ENCODE assay signal across 9 mouse cellular contexts in the genomic region with DNA sequence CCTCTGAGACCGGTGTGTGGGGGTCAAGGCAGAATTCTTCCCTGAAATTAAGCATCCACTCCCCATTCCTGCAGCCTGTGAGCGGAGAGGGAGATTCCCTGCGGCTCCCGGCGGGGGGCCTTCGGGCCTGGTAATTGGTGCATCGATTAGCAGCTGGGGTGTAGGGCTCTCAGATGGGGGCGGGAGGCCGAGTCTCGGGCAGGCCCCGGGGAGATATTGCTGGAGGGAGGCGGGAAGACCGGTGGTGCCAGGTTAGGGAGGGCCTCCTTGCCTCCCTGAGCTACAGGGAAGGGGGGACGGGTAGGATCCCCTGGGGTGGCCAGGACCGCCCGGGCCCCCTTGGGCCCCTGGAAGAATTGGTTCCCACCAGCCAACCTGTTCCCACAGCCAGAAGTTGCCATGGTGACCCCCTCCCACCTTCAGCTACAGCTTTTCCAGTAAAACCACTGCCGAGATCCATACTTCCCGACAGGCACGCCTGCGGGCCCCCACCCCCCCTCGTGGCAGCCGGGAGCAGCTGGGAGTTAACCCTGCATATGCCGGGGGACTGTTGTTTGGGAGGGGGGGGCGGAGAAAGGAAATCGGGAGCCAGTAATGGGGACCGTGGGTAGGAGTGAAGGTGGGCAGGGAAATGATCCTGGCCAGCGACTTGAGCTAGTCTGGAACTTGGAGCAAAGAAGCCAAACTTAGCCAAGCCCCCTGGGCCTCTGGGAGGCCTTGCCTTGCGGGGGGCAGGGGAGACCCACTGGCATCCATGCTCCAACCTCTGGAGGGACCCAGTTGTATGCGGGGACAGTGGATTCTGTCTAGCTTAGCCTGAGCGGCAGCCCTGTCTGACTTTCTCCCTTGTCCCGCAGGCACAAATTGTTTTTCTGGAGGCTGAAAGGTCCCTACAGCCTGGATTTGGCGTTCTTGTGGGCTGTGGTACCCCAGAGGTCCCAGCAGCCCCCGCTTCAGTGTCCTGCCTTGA. TPM values are rescaled to one million over a fixed set of nuclear protein-coding genes. Genes with fewer than 3 reads are reported as not detected.
A peak's percentile ranks its signal among the peaks of the same experiment; 100 is the strongest.
DNase-seq lines count a peak whose midpoint lies in the region; ATAC-seq and TF ChIP-seq lines count a peak whose summit lies in the region.
"Had no signal": no experiment of that assay in that cellular context is flagged by ENCODE, and none has a peak within 500 bp of the region (broad histone marks: within the 10 kb centered on the region; RNA-seq: fewer than 3 reads in every experiment).

No protein-coding gene starts in this region.

- ATAC-seq in heart, embryonic 16.5 days (replicated peaks; ENCODE audit: extremely low read depth, insufficient read depth, low FRiP score), result no peak; the same call in 1 of the 2 replicates
- ATAC-seq in hindbrain, embryonic 13.5 days (ENCODE audit: low FRiP score), result peak; percentile 34
- ATAC-seq in midbrain, embryonic 14.5 days (ENCODE audit: low FRiP score, low TSS enrichment), result peak; percentile 48; the same call in 1 of the 2 replicates
- no peak for ATAC-seq in granulocyte monocyte progenitor cell, adult 5-6 weeks (replicated peaks; ENCODE audit: poor library complexity, severe bottlenecking)

- peak overlapping the region; percentile 30 for H3K9ac ChIP-seq in heart, embryonic 16.5 days (ENCODE audit: low read length)
- H3K9ac ChIP-seq in hindbrain, embryonic 13.5 days, result peak overlapping the region; percentile 61
- H3K9ac ChIP-seq in midbrain, embryonic 14.5 days (replicated peaks; ENCODE audit: low read length), result peak overlapping the region; percentile 45

- DNase-seq in heart, adult 9 months (ENCODE audit: low spot score in 2 of 2), result no peak
- peak; percentile 90 for DNase-seq in ZHBTc4 (ENCODE audit: low read depth, low spot score)
- peak; percentile 67 for DNase-seq in midbrain, embryonic 14.5 days
- DNase-seq in layer of hippocampus, postnatal 14 days (ENCODE audit: low spot score in 2 of 2), result no peak
- DNase-seq in cerebellum, adult 2 months, result no peak

- peak overlapping the region; percentile 3; the same call in 1 of the 2 replicates for H3K4me3 ChIP-seq in heart, embryonic 16.5 days (ENCODE audit: low read length)
- peak overlapping the region; percentile 15 for H3K4me3 ChIP-seq in hindbrain, embryonic 13.5 days
- H3K4me3 ChIP-seq in midbrain, embryonic 14.5 days (replicated peaks; ENCODE audit: low read depth, low read length), result peak overlapping the region; percentile 19; the same call in 1 of the 2 replicates
- H3K4me3 ChIP-seq in cerebellum, adult 2 months (replicated peaks; ENCODE audit: insufficient read depth, low read depth, low read length), result no peak overlapping the region

- H3K27me3 ChIP-seq in heart, embryonic 16.5 days (ENCODE audit: control insufficient read depth, insufficient read depth, low read length), result 0 out of 2 replicates have a peak, but pooled peaks cover 2% of the 10 kb centered on the region
- H3K27me3 ChIP-seq in hindbrain, embryonic 13.5 days, result peaks cover 63% of the 10 kb centered on the region
- no peaks in the 10 kb centered on the region for H3K27me3 ChIP-seq in midbrain, embryonic 14.5 days (ENCODE audit: control insufficient read depth, insufficient read depth, low read length)
- 0 out of 2 replicates have a peak, but pooled peaks cover 1% of the 10 kb centered on the region for H3K27me3 ChIP-seq in cerebellum, adult 2 months (ENCODE audit: control insufficient read depth, insufficient read depth, low read length)

- TF ChIP-seq POLR2A in cerebellum, adult 2 months (IDR thresholded peaks at IDR 0.05; ENCODE audit: borderline replicate concordance, insufficient read depth, low read length), result no peak

- 16% methylated on average over 33 of the region's 33 CpGs for WGBS in heart, embryonic 16.5 days
- 4% methylated on average over 33 of the region's 33 CpGs for whole genome bisulfite sequencing in hindbrain, embryonic 13.5 days
- WGBS in midbrain, embryonic 14.5 days, result under 1% methylated on average over 33 of the region's 33 CpGs
- WGBS in cerebellum, adult 2 months, result 30% methylated on average over 33 of the region's 33 CpGs

- peak overlapping the region; percentile 43 for H3K4me2 ChIP-seq in heart, embryonic 16.5 days (ENCODE audit: low read depth, low read length)
- H3K4me2 ChIP-seq in hindbrain, embryonic 13.5 days, result peak overlapping the region; percentile 51
- peak overlapping the region; percentile 50 for H3K4me2 ChIP-seq in midbrain, embryonic 14.5 days (ENCODE audit: low read length)

- no peak overlapping the region; the same call in 1 of the 2 replicates for H3K27ac ChIP-seq in heart, embryonic 16.5 days (ENCODE audit: low read length)
- peak overlapping the region; percentile 83 for H3K27ac ChIP-seq in hindbrain, embryonic 13.5 days
- H3K27ac ChIP-seq in midbrain, embryonic 14.5 days (replicated peaks; ENCODE audit: low read depth, low read length), result peak overlapping the region; percentile 49
- no peak overlapping the region for H3K27ac ChIP-seq in cerebellum, adult 2 months (ENCODE audit: insufficient read depth, low read length)

- H3K4me1 ChIP-seq in heart, embryonic 16.5 days (ENCODE audit: control insufficient read depth, insufficient read depth, low read length), result peaks cover 23% of the 10 kb centered on the region
- peaks cover 37% of the 10 kb centered on the region for H3K4me1 ChIP-seq in hindbrain, embryonic 13.5 days (replicated peaks)
- H3K4me1 ChIP-seq in midbrain, embryonic 14.5 days (ENCODE audit: control insufficient read depth, insufficient read depth, low read length), result peaks cover 33% of the 10 kb centered on the region
- 0 out of 2 replicates have a peak, but pooled peaks cover 3% of the 10 kb centered on the region for H3K4me1 ChIP-seq in cerebellum, adult 2 months (ENCODE audit: control insufficient read depth, insufficient read depth, low read length)

- no peaks in the 10 kb centered on the region for H3K36me3 ChIP-seq in heart, embryonic 16.5 days (ENCODE audit: control insufficient read depth, insufficient read depth)
- H3K36me3 ChIP-seq in hindbrain, embryonic 13.5 days, result no peaks in the 10 kb centered on the region
- H3K36me3 ChIP-seq in midbrain, embryonic 14.5 days (ENCODE audit: control insufficient read depth, insufficient read depth, low read length), result no peaks in the 10 kb centered on the region
- H3K36me3 ChIP-seq: G1E had no signal

- H3K9me3 ChIP-seq in heart, embryonic 16.5 days (replicated peaks; ENCODE audit: control insufficient read depth, low read length), result no peaks in the 10 kb centered on the region
- H3K9me3 ChIP-seq in hindbrain, embryonic 13.5 days, result no peaks in the 10 kb centered on the region
- no peaks in the 10 kb centered on the region for H3K9me3 ChIP-seq in midbrain, embryonic 14.5 days (ENCODE audit: control insufficient read depth, low read length)
- H3K9me3 ChIP-seq: G1E had no signal

- no peak for TF ChIP-seq CTCF in cerebellum, adult 2 months (IDR thresholded peaks at IDR 0.05; ENCODE audit: borderline replicate concordance, insufficient read depth, low read depth, low read length)

RNA-seq across cellular contexts. Expression of a gene that starts 15.9 kb away (rescaled TPM):
- polyA plus RNA-seq in heart, embryonic 16.5 days (2015; fragmentation: Nextera tagmentation; extraction: Ambion mirVana), result 6.5 and 7.4 TPM in 2 replicates
- polyA plus RNA-seq in hindbrain, embryonic 13.5 days (2015; fragmentation: Nextera tagmentation; extraction: Ambion mirVana), result 3.2 and 3.3 TPM in 2 replicates
- polyA plus RNA-seq in midbrain, embryonic 14.5 days (2014; fragmentation: Nextera tagmentation; extraction: Ambion mirVana), result 2.3 and 3.1 TPM in 2 replicates
- 1.2 and 6.5 TPM in 2 replicates for total RNA-seq in granulocyte monocyte progenitor cell, adult 5-6 weeks (2014; fragmentation: Nextera tagmentation)
- total RNA-seq in granulocyte monocyte progenitor cell, adult 5-6 weeks (2017), result 0.10 and 2.9 TPM in 2 replicates
- 1 to 10 TPM; 3.1 to 3.5 TPM for total RNA-seq in layer of hippocampus, postnatal 14 days (2021)
- 11.5 and 12.4 TPM in 2 replicates for polyA plus RNA-seq in cerebellum, adult 2 months (2012; rRNA removed)
- total RNA-seq: G1E had no signal
- polyA plus RNA-seq: G1E had no signal

RNA-seq across cellular contexts. Expression of a gene that starts 28.6 kb away (rescaled TPM):
- not detected in 2 replicates for polyA plus RNA-seq in heart, embryonic 16.5 days (2015; fragmentation: Nextera tagmentation; extraction: Ambion mirVana)
- polyA plus RNA-seq in hindbrain, embryonic 13.5 days (2015; fragmentation: Nextera tagmentation; extraction: Ambion mirVana), result not detected in 2 replicates
- not detected in 2 replicates for polyA plus RNA-seq in midbrain, embryonic 14.5 days (2014; fragmentation: Nextera tagmentation; extraction: Ambion mirVana)
- not detected in 2 replicates for total RNA-seq in granulocyte monocyte progenitor cell, adult 5-6 weeks (2014; fragmentation: Nextera tagmentation)
- total RNA-seq in granulocyte monocyte progenitor cell, adult 5-6 weeks (2017), result not detected in 2 replicates
- not detected for total RNA-seq in layer of hippocampus, postnatal 14 days (2021)
- polyA plus RNA-seq in cerebellum, adult 2 months (2012; rRNA removed), result 0.10 and 0.16 TPM in 2 replicates
- total RNA-seq: G1E had no signal
- polyA plus RNA-seq: G1E had no signal

RNA-seq across cellular contexts. Expression of a gene that starts 40.1 kb away (rescaled TPM):
- 228 and 244 TPM in 2 replicates for polyA plus RNA-seq in heart, embryonic 16.5 days (2015; fragmentation: Nextera tagmentation; extraction: Ambion mirVana)
- polyA plus RNA-seq in hindbrain, embryonic 13.5 days (2015; fragmentation: Nextera tagmentation; extraction: Ambion mirVana), result 56.0 and 57.4 TPM in 2 replicates
- polyA plus RNA-seq in midbrain, embryonic 14.5 days (2014; fragmentation: Nextera tagmentation; extraction: Ambion mirVana), result 27.9 and 50.1 TPM in 2 replicates
- 93.9 and 128 TPM in 2 replicates for total RNA-seq in granulocyte monocyte progenitor cell, adult 5-6 weeks (2014; fragmentation: Nextera tagmentation)
- total RNA-seq in granulocyte monocyte progenitor cell, adult 5-6 weeks (2017), result 200 and 221 TPM in 2 replicates
- total RNA-seq in layer of hippocampus, postnatal 14 days (2021), result 1 to 10 TPM; 2.1 to 3.4 TPM
- 0.86 and 1.2 TPM in 2 replicates for polyA plus RNA-seq in cerebellum, adult 2 months (2012; rRNA removed)

Comparison
In these comparisons a context has a peak if more than half of its experiments do, and no peak if none do; other contexts are left out.
1. ATAC-seq: peak in hindbrain, embryonic 13.5 days (single experiment) and midbrain, embryonic 14.5 days (single experiment); none in heart, embryonic 16.5 days (single experiment) and granulocyte monocyte progenitor cell, adult 5-6 weeks (single experiment).
2. H3K27ac ChIP-seq: peak in hindbrain, embryonic 13.5 days (single experiment) and midbrain, embryonic 14.5 days (single experiment); none in heart, embryonic 16.5 days (single experiment) and cerebellum, adult 2 months (single experiment).
3. DNase-seq: peak in ZHBTc4 (single experiment) and midbrain, embryonic 14.5 days (single experiment); none in heart, adult 9 months (0 of 2), layer of hippocampus, postnatal 14 days (0 of 2) and cerebellum, adult 2 months (0 of 2).
4. RNA of a gene that starts 40.1 kb away (polyA plus RNA-seq): 228 to 244 TPM in heart, embryonic 16.5 days, 56.0 to 57.4 TPM in hindbrain, embryonic 13.5 days and 27.9 to 50.1 TPM in midbrain, embryonic 14.5 days; 0.86 to 1.2 TPM in cerebellum, adult 2 months; every median in the first group is over 10 times any median in the second.
5. Peak in every context shown above with its lines, with median percentiles within 50 percentile points of each other: H3K4me2 ChIP-seq and H3K9ac ChIP-seq.